Mouse (Mus musculus) layer of hippocampus, postnatal 25 days (tissue): ENCODE measurements around the gene Epn3. TPM values are rescaled to one million over a fixed set of nuclear protein-coding genes. Genes with fewer than 3 reads are reported as not detected.

Experiments
- DNase-seq, 2 experiments: peaks; one replicate each; pipeline ENCODE4 v3.0.0; 2022; ENCODE audit warnings: mixed read lengths in 2 of 2, low spot score in 1 of 2; ENCODE audit errors: extremely low spot score in 1 of 2
- total RNA-seq, 2 experiments: library from RNA; stranded (reverse); gene quantifications; 2 replicates each; pipeline ENCODE4 v1.2.3; 2021

Gene Epn3
- total RNA-seq, 2 experiments from 2014 or later: 2.0 to 2.3 TPM

DNA sequence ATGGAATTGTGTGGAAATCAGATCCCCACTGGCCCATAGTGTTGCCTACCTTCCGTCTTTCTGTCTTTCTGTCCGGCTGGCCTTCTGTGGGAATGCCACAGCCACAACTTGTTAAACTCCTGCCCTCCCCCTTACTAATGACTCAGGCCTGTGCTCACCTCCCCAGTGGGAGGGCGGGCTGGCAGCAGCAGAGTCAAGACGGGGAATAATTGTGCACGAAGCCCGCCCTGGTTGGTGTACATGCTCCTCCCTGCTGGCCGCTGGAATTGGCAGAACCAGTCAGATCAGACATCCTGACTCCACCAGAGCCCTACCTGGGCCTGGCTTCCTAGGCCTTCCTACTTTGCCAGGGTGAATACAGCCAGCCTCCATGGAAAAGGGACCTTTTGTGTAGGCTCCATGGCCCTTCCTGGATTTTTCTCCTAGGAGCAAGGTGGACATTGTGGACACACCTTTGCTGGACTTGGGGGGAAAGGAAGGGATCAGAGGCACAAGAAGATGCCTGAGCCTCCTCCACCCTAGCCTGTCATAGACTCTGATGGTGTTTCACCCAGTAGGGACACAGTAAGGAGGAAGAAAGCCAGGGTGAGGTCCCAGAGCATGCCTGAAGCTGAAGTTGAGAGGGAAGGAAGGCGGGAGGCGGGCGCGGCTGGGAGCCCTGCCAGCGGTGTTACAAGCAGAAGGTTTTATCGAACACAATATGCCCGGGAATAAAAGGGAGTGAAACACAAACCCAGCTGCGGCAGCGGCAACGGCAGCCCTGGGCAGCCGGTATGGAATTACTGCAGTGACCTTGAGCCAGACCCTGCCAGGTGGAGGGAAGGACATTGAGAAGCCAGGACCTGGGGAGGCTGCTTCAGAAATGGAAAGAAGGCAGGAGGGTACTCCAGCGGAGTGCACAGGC is 1.4 kb downstream of the Epn3 start:
- peak; percentile 46 to 58 for DNase-seq

DNA sequence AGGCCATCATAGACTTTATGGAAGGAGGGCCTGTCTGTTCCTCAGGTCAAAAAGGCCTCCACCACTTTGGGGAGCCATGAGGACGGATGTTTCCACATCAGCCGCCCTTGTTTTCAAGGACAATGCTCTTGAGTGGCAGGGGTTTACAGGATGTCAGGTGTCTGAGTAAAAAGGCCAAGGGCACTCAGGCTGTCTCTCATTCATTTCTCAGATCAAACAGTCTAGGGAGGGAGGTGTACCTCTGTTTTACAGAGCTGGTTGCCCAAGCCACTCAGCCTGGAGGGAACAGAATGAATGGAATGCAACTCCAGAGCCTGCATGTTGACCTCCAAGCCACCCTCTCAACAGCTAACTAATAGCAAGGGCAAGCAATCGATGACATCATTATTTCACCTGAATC is 4.4 kb downstream of the Epn3 start:
- no peak for DNase-seq

DNA sequence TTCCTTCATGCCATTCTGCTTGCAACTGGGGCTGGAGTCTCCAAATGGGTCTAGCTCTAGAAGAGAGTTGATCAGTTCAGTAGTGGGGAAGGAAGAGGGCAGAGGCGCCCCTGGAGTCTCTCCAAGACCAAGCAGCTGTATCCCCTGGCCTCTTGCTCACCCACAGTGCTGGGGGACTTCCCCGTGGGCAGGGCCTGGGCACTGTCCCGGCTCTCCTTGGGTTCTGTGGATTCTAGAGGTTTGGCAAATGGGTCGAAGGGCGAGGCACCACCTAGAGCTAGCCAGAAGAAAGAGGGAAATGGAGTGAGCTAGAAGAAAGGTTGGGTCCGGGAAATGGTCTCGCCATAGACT is 8.1 kb downstream of the Epn3 start:
- no peak for DNase-seq

DNA sequence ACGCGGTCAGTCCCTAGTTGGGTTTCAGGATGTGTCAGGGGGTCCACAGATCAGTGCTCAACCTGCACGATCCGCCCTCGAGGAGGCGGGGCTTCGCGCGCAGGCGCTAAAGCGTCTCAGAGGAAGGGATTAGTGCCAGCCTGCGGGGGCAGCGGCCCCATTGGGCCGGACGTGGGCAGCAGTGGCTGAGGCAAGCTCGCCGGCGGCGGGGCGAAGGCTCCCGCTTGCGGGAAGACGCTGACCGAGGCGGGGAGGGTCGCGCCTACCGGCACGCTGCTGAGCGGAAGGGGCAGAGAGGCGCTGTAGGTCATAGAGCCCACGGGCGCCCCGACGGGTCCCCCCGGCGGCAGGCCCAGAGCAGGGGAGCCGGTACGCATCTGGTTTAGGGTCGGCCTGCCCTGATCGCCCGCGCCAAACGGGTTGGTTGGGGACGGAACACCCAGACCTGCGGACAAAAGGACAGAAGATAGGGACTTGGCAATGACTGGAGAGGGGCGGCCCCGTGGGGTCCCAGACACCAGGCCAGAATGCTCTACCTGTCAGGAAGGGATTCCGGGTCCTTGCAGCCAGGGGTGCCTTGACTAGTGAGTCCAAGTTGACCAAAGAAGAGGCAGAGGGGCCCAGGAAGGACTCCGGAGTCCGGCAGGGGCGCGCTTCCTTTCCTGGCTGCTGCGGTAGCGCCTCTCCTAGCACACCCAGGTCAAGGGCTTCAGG is 8.6 kb downstream of the Epn3 start:
- DNase-seq: no peak

DNA sequence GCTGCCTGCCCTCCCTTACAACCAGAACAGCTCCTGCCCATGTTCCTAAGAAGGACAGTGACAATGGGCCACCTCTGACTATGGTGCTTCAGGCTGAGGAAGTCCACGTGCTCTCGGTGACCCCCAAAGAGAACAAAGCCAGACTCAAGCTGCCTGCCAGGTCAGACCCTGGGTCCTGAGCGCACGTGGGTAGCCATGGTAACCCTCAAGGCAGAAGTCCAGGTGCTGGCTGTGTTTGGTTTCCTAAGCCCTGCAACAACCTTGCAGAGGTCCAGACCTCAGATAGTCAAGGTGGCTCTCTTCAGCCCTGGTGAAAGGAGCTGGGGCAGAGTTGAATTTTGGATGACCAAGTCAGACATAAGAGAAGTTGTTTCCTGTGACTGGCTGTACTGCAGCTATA is 10.0 kb downstream of the Epn3 start:
- no peak for DNase-seq

DNA sequence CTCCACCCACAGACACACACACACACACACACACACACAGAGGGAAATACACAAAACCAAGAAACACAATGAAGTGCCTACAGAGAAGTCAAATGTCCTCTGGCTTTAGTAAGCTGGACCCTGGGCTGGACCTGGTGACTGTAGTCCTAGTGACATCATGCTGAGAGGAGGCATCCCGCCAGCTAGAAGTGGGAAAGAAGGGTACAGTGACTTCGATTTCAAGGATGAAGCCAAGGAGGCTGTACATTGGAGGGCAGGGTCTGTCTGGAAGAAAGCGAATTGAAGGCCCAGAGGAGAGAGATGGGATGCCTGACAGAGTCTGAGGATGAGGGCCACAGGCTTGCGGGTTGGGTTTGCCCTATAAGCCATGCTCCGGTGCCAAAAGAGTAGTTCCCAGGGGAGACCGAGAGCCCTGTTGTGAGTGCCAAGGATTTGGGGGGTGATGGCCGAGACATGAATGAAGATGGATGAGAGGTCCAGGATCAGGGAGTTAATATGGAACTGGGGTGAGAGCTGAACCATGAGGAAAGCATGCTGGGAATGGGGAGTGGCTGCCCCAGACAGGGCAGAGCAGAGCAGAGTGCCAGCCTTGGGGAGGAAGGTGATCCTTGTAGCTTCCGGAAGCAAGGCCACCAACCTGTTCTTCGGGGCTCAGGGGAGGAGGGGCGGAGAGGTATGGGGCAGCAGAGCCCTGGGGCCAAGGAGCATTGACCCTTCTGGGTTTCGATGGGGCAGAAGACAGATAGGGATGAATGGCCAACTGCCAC is 10.8 kb downstream of the Epn3 start:
- no peak for DNase-seq

DNA sequence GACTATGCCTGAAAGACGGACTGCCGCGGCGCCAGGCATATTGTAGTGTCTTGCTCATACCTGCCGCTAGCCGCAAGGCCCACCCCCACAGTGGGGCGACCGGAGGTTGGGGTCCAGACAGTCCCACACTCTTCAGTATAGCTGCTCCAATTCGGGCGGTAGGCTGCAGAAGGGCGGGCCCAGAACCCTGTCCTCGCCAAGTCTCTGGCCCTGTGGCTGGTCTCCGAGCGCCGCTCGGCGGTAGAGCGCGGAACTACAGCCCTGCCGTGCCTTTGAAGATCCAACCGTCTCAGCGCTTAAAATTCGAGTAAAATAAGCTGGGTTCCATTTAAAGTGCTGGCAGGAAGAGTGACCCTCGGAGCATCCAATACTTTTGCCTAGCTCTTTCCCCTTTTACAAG is 13.8 kb downstream of the Epn3 start, which contains the start of gene Spata20:
Spata20 (minus strand) TSS at position 179 of the 400 bp plus-strand sequence.
- peak; percentile 96 to 99 for DNase-seq

DNA sequence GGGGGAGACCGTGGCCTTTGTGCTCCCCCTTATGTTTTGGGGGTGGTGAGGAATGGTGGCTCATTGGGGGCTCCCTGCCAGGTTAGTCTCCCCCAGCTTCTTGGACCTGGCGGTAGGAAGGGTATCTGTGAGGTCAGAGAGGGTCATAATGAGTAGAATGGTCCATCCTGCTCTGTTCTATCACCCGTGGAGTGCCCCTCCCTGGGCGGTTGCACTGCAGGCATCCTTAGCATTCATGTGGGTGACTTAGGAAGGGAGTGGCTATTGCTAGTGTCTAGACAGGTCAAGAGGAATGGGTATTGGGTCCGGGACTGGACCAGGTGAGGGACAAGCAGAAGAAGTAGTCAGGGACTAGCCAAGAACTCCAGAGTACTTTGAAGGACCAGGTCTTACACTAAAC is 14.6 kb downstream of the Epn3 start:
- no peak for DNase-seq

DNA sequence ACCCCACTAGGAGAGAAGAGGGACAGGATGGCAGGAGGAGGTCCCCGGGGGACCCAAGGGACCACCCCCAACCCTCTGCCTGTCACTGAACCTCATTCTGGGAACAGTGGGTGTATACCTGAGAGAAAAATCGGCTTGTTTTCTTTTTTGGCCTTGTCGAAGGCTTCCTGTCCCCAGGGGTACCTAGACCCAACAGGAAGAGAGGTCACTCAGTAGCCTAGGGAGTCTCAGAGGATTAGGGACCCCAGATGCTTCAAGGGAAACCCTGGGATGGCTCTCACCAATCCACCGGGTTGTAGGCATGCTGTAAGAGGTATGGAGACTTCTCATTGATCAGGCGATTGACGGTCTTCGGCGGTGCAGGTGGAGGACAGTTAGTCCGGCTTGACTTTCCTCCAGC is 15.1 kb downstream of the Epn3 start:
- no peak for DNase-seq

DNA sequence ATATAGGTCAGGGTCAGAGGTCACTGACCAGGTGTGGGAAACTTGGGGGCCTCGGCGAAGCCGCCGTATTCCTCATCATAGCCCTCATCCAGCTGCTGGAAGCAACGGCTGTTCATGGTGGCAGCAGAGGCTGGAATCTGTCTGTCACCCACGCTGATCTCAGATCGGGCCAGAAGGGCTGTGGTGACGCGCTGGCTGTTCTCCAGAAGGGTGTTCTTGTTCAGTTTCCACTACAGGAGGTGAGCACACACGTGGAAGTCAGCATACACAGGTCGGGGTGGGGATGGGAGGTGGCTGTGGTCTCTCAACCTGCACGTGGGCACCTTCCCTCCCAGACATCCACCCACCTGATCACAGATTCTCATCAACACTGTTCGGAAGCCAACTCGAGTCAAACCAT is 15.9 kb downstream of the Epn3 start:
- DNase-seq: no peak

DNA sequence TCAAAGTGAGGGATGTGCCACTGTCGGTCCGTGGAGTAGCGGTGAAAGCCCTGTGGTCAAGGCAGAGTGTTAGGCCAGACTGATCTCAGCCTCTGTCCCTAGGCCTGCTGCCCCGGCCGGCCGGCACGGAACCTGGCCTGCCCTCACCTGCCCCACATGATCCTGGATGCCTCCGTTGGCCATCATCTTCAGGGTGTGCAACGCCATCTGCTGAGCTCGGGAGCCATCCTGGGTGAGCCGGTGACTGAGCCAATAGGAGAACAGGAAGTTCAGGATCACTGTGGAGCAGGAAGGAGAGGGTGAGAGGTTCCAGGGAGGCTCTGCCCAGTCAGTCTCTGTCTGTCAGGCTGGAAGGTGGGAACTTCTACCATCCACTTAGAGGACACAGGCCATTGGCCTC is 16.3 kb downstream of the Epn3 start:
- no peak for DNase-seq

DNA sequence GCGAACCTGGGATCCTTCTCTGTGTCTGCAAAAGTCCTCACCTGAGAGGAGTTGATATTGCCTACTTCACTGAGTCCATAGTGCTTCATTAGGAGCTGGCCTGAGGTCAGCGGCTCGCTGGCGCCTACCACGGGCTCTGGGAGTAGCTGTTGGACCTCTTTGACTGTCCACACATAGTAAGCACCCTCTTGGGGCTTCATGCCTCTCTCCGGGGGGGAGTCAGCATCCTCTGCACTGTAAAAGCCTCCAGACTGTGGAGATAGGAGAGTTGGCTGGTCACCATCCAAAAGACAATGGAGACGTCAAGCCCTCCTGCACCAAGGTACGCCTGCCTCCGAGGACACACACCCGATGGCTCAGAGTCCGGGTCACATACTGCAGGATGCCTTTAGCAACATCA is 17.0 kb downstream of the Epn3 start:
- DNase-seq: no peak

DNA sequence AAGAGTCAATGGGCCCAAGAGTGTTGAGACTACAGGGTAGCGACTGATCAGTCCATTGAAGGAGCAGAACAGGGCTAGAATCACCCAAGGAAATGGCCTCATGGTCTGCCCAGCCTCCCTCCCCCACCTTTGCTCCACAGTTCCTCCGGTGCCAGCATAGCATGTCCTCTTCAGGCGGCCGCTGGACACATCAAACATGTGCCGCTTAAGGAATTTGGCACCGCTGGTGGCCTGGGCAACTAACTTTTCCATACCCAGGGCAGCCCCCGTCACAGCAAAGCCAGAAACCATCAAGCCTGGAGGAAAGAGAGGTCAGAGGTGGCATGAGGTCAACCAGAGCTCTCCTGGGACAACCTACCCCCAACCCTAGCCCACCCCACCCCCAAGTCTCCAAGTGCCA is 17.8 kb downstream of the Epn3 start:
- no peak for DNase-seq

DNA sequence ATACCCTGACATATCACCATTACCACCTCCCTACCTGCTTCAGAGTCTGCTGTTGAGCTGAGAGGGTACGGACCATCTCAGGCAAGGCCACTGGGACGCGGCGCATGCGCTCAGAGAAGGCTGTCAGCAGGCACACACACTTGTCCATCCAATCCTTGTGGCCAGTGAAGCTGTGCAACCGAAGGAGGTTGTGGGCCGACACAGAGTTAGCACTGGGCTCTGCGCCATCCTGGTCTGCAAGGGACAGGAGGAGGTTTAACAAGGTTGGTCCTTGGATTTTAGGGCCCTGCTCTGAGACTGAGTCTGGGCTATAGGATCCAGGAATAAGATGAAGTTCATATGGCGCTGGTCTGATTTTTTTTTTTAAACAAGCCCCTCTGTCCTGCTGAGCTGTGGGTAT is 19.4 kb downstream of the Epn3 start:
- no peak for DNase-seq

DNA sequence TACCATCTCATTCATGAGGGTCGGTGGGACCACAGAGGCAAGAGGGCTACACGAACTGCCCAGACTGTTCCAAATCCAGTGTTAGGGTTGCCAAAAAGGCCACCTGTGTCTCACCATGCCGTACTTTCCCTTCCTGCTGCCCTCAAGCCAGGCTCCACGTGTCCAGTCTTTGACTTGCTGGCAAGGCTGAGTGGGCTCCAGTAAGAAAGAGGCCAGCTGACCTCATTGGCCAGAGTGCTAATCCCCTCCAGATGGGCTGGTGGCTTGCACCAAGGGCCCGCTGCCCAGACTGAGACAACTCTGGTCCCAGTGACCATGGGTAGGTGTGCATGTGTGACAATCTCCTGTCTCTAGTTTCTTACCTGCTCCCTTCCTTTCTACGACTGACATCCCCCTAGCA is 22.1 kb downstream of the Epn3 start:
- DNase-seq: no peak

DNA sequence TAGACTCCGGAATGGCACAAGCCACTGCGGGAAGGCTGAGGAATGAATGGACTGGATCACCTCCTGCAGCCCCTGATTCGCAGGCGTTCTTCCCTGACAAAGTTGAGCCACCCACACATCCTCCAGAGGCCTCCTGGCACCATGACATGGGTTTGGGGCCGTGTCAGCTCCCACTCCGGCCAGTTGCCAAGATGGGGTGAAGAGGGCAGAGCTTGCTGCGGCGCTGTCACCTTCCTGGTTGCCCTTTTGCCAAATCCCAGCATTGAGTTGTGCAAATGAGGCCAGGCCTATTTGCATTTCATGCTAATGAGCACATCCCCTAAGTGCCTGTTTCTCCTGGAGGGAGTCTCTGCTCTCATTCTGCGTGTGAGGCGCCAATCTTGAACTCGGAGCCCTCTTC is 24.1 kb downstream of the Epn3 start:
- DNase-seq: no peak

DNA sequence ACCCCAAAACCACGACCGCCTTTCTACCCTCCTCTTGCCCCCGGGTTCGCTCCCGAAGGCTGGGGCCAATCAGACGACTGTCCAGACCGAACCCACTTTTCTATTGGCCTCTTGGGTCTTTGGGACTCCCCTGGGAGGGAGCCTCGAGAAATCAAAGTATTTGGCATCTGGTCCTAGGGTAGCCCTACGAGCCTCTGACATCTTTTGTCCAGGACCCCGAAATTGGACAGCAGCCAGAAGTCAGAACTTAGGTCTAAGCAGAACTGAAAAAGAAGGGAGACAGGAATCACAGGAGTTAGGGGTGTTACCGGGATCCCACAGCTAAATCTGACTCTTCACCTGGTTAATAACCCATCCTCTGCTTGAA is 25.2 kb downstream of the Epn3 start:
- no peak for DNase-seq

DNA sequence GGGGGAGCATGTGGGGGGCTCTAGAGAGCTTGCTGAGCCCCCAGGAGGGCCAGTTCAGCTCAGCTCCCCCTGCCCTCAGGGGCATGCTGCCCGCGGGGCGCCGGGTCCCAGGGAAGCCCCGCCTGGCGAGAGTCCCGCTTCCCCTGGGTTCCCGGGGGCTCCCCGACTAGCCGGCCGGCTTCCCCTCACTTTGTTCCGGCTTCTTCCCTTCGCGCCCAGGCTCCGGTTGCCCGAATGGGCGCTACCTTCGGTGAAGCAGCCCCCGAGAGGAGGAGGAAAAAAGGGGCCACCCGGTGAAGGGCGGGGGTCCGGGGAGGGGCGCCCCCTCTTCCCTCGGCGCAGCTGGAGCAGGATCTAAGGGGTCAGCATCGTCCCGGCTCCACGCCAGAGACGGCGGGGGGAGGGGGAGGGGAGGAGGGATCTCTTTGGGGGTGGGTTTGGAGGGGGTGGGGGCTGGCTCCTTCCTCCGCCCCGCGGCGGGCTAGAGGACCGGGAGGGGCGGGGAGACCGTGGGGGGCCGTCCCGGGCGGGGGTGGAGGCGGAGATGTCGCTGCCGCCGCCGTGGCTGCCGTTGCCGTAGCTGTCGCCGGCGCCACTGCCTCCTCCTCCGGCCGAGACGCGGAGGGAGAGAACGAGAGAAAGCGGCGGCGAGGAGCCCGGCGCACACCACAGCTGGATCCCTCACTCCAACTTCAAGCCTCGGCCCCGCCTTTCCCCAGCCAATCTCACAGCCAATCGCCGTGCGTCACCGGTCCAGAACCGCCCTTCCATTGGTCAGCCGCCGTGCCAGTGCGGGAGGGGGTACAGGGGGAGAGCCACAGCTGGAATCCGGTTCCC is 25.8 kb downstream of the Epn3 start, which contains the start of gene Cacna1g:
Cacna1g (minus strand) TSS at position 492 of the 837 bp plus-strand sequence.
- DNase-seq: peak; percentile 73 to 76

DNA sequence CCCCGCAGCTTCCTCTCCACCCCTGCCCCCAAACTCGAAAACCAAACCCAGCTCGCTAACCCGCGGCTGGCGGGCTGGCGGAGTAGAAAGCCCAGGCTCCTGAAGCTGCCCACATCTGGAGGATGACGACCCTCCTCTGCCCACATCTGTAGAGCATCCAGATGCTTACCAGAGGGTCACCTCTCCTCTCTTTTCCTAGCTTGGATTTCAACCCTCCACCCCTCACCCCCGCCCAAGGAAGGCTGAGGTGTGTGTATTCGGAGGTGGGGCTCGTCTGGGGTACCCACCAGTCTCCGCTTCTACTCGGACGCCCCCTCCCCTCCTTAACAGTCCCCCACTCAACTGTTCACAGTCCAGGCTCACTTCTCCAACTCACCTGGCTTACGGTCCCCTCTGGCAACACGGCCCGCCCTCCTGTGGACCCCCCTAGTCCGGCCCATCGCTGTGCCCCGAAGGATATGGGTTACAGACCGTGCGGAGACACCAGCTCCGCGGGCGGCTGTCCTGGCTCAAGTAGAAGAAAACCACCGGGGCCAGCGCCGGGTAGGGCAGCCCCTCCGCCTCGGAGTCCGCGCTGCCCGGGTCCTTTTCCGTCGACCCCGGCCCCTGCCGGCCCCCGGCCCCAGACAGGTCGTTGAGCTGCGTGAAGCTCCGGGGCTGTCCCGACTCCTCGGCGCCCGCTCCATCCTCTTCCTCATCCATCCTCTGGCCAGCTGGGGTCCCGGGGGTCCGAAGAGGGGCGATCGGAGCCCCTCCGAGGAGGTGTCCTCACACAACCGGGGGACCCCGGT is 26.7 kb downstream of the Epn3 start:
- DNase-seq: no peak

DNA sequence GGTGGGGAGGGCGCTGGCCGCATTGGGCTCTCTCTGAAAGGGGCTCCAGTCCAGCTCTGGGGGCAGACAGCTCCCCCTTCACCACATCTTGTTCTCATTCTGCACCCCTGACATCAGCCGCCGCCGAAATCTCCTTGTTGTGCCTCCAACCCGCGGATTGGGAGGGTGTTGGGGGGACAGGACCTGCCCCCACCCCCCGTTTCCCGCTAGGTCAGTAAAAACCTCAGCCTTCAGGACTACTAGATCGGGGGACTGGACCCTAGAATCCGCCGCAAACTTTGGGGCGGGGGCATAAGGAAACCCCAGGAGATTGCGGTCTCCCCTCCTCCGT is 27.2 kb downstream of the Epn3 start:
- DNase-seq: no peak
